Mouse (Mus musculus): ENCODE data around the gene Tecpr2. TPM values are rescaled to one million over a fixed set of nuclear protein-coding genes. Genes with fewer than 3 reads are reported as not detected.
A peak's percentile ranks its signal among the peaks of the same experiment; 100 is the strongest.

Tecpr2 gene
- polyA plus RNA-seq, 1 experiment from 2014 or later, result 7.2 TPM

DNA sequence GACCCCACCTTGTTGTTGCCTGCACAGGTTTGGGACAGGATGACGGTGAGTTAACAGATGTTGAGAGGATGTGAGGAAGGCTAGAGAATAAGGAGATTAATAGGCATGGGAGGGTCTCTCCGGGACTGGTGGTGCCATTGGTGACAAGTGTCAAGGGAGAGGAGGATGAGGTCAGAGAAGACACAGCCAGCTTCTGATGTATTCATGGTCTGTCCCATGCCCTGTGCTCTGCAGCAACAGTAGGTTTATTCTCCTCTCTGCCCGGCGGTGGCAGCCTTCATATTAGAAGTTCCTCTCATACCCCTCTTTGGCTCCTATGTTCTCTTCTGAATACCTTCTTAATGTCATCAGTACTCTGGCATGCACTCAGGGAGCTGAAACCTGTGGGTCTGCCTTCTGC is 31.2 kb downstream of the Tecpr2 start:
- WGBS, result 91% methylated on average over 4 of the region's 4 CpGs
- H3K4me2 ChIP-seq (ENCODE audit: low read depth, low read length), result no peak overlapping the region
- no peaks in the 10 kb centered on the region for H3K9me3 ChIP-seq (ENCODE audit: control insufficient read depth, low read length)
- no peak overlapping the region for H3K27ac ChIP-seq (ENCODE audit: low read depth, low read length)
- no peak for ATAC-seq (ENCODE audit: low read depth)
- H3K9ac ChIP-seq (replicated peaks; ENCODE audit: low read depth, low read length), result no peak overlapping the region
- H3K4me1 ChIP-seq (ENCODE audit: control insufficient read depth, insufficient read depth, low read length), result no peaks in the 10 kb centered on the region
- no peak overlapping the region for H3K4me3 ChIP-seq (ENCODE audit: low read depth, low read length)
- H3K27me3 ChIP-seq (ENCODE audit: control insufficient read depth, insufficient read depth, low read length), result no peaks in the 10 kb centered on the region
- H3K36me3 ChIP-seq (ENCODE audit: control insufficient read depth, insufficient read depth, low read length), result peaks cover 17% of the 10 kb centered on the region

DNA sequence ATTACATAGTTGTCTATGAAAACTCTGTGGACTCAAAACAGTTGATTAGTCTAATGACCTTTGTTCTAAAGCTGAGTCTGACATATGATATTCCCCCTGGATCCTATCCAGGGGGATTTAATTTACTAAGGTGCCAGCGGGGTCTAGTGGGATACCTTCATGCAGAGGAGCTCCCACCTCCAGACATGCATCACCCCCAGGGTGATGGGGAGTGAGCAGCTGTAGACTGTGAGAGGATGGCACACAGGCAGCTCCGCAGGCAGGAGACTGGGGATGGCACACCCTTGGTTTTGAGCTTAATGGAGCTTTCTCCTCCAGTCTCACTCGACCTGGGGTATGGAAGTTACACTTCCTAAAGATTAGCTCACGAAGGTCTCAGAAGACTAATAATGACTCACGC is 32.5 kb downstream of the Tecpr2 start:
- H3K4me1 ChIP-seq (ENCODE audit: control insufficient read depth, insufficient read depth, low read length), result no peaks in the 10 kb centered on the region

DNA sequence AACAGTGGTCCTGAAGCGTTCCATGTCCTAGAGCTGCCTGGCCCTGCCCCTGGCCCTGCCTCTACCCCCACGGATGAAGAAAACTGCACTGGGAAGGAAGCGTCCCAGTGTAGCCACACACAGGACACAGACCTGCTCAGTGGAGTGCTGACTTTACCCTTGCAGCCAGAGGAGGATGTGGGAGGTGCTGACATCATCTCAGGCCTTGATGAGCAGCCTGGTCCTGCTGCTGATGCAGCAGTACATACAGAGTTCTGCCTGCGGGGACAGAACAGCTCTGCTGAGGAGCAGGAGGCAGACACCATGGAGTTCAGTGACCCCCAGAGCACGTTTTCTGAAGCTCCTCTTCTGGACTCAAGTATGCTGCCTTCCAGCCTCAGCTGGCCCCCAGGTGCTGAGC is 43.8 kb downstream of the Tecpr2 start:
- no peak for ATAC-seq (ENCODE audit: low read depth)
- H3K36me3 ChIP-seq (ENCODE audit: control insufficient read depth, insufficient read depth, low read length), result peaks cover 18% of the 10 kb centered on the region

More for the DNA sequence above, 32.5 kb downstream of the Tecpr2 start:
- Histone ChIP-seq H3K27ac (ENCODE audit: low read depth, low read length) (no peak overlapping the region), H3K27me3 (ENCODE audit: control insufficient read depth, insufficient read depth, low read length) (no peaks in the 10 kb centered on the region), H3K4me3 (ENCODE audit: low read depth, low read length) (no peak overlapping the region), H3K9me3 (ENCODE audit: control insufficient read depth, low read length) (no peaks in the 10 kb centered on the region), H3K9ac (replicated peaks; ENCODE audit: low read depth, low read length) (no peak overlapping the region), H3K36me3 (ENCODE audit: control insufficient read depth, insufficient read depth, low read length) (peaks cover 12% of the 10 kb centered on the region; the same call in 1 of the 2 replicates), H3K4me2 (ENCODE audit: low read depth, low read length) (no peak overlapping the region)
- 89% methylated on average over 5 of the region's 5 CpGs for WGBS
- ATAC-seq (ENCODE audit: low read depth), result no peak

DNA sequence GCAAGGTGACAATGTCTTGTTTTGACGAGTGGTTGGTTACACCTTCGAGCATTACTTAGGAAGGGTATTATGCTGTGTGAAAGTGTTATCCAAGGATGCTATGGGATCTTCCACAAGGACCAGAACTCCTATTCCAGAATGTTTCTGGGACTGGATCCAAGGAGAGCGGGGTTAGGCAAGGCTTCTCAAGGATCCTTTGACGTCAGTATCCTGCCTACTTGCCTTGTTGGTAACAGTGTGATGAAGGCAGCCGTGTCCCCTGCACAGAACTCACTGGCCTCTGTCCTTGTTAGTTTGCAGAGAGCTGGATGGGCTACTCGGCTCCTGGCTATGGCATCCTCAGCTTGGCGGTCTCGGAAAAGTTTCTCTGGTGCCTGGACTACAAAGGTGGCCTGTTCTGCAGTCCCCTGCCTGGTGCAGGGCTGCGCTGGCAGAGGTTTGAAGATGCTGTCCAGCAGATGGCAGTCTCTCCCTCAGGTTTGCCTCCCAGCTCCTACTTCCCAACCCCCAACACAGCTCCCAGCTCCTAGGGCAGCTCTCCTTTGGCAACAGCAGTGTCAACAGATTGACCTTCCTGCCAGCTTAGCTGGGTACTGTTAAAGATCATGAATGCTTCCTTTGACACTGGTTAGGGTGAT is 47.0 kb downstream of the Tecpr2 start:
- Histone ChIP-seq H3K9ac (replicated peaks; ENCODE audit: low read depth, low read length) (no peak overlapping the region), H3K9me3 (ENCODE audit: control insufficient read depth, low read length) (no peaks in the 10 kb centered on the region), H3K36me3 (ENCODE audit: control insufficient read depth, insufficient read depth, low read length) (peaks cover 18% of the 10 kb centered on the region), H3K4me2 (ENCODE audit: low read depth, low read length) (no peak overlapping the region), H3K27ac (ENCODE audit: low read depth, low read length) (no peak overlapping the region), H3K27me3 (ENCODE audit: control insufficient read depth, insufficient read depth, low read length) (no peaks in the 10 kb centered on the region), H3K4me1 (ENCODE audit: control insufficient read depth, insufficient read depth, low read length) (no peaks in the 10 kb centered on the region; the same call in 1 of the 2 replicates), H3K4me3 (ENCODE audit: low read depth, low read length) (no peak overlapping the region)
- 63% methylated on average over 9 of the region's 9 CpGs for WGBS
- ATAC-seq (ENCODE audit: low read depth), result peak; percentile 79

More for the DNA sequence above, 43.8 kb downstream of the Tecpr2 start:
- H3K27ac ChIP-seq (ENCODE audit: low read depth, low read length), result no peak overlapping the region
- H3K4me3 ChIP-seq (ENCODE audit: low read depth, low read length), result no peak overlapping the region
- no peak overlapping the region for H3K4me2 ChIP-seq (ENCODE audit: low read depth, low read length)
- no peaks in the 10 kb centered on the region for H3K27me3 ChIP-seq (ENCODE audit: control insufficient read depth, insufficient read depth, low read length)
- 84% methylated on average over 5 of the region's 5 CpGs for WGBS
- no peaks in the 10 kb centered on the region for H3K9me3 ChIP-seq (ENCODE audit: control insufficient read depth, low read length)
- no peak overlapping the region for H3K9ac ChIP-seq (replicated peaks; ENCODE audit: low read depth, low read length)
- no peaks in the 10 kb centered on the region; the same call in 1 of the 2 replicates for H3K4me1 ChIP-seq (ENCODE audit: control insufficient read depth, insufficient read depth, low read length)

DNA sequence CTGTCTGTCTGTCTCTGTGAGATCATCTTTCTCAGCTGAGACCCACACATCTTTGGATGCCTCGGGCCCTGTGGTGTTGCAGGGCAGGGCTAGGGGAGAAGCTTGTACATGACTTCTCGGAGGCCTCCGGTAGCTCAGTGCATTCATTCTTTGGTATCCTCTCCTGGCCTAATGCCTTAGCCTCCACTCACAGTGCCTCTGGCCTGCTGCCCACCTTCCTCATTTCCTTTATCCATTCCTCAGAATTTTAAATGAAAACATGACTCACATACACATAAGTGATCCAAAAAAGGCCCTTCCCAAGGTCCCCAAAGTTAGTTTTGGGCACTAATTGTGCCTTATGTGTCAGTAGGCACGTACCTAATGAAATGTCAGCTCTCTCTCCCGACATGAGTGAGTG is 48.4 kb downstream of the Tecpr2 start:
- Histone ChIP-seq H3K9me3 (ENCODE audit: control insufficient read depth, low read length) (no peaks in the 10 kb centered on the region), H3K27me3 (ENCODE audit: control insufficient read depth, insufficient read depth, low read length) (no peaks in the 10 kb centered on the region), H3K4me3 (ENCODE audit: low read depth, low read length) (no peak overlapping the region), H3K4me1 (ENCODE audit: control insufficient read depth, insufficient read depth, low read length) (no peaks in the 10 kb centered on the region; the same call in 1 of the 2 replicates), H3K36me3 (ENCODE audit: control insufficient read depth, insufficient read depth, low read length) (peaks cover 17% of the 10 kb centered on the region), H3K9ac (replicated peaks; ENCODE audit: low read depth, low read length) (no peak overlapping the region), H3K27ac (ENCODE audit: low read depth, low read length) (no peak overlapping the region), H3K4me2 (ENCODE audit: low read depth, low read length) (no peak overlapping the region)
- ATAC-seq (ENCODE audit: low read depth), result no peak
- WGBS, result 92% methylated on average over 5 of the region's 5 CpGs

DNA sequence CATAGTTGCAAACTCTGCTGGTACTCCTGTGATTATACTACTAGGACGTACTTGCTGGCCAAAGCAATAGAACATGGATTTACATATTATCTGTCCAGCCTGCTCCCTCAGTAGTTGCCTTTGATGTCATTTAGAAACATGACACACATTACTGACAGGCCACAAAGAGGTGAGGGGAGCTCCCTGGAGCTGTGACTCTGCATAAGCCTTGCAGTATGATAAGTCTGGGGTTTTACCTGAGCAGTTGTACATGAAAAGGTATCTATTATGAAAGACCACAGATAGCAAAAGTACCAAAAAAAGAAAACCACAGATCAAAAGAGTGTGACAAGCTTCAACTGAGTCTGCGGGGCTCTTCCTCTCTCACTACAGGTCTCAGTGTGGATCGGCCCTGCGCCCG is 50.3 kb downstream of the Tecpr2 start:
- no peak overlapping the region for H3K4me2 ChIP-seq (ENCODE audit: low read depth, low read length)
- WGBS, result over 99% methylated on average over 5 of the region's 5 CpGs
- H3K36me3 ChIP-seq (ENCODE audit: control insufficient read depth, insufficient read depth, low read length), result peaks cover 12% of the 10 kb centered on the region; the same call in 1 of the 2 replicates
- H3K9me3 ChIP-seq (ENCODE audit: control insufficient read depth, low read length), result no peaks in the 10 kb centered on the region
- no peak overlapping the region for H3K9ac ChIP-seq (replicated peaks; ENCODE audit: low read depth, low read length)
- H3K4me1 ChIP-seq (ENCODE audit: control insufficient read depth, insufficient read depth, low read length), result no peaks in the 10 kb centered on the region; the same call in 1 of the 2 replicates
- H3K27ac ChIP-seq (ENCODE audit: low read depth, low read length), result no peak overlapping the region
- H3K27me3 ChIP-seq (ENCODE audit: control insufficient read depth, insufficient read depth, low read length), result no peaks in the 10 kb centered on the region
- no peak for ATAC-seq (ENCODE audit: low read depth)
- no peak overlapping the region for H3K4me3 ChIP-seq (ENCODE audit: low read depth, low read length)

DNA sequence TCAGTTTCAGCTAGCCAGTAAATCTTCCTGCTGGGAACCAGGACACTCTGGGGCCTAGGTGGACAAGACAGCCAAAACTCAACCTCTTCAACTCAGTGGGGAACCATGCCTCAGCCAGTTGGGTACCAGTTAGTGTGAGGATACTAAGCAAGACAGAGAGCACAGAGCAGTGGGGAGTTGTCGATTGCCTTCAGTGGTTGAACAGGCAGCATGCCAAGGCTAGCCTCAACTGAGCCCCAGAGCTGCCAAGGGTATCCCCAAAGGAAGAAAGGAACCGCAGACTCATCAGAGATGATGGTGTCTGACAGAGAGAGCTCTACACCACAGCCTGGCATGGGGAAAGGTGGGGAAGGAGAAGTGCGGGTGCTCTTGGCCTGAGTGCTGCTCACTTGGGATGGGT is 51.8 kb downstream of the Tecpr2 start:
- no peaks in the 10 kb centered on the region for H3K9me3 ChIP-seq (ENCODE audit: control insufficient read depth, low read length)
- H3K27ac ChIP-seq (ENCODE audit: low read depth, low read length), result no peak overlapping the region
- H3K4me3 ChIP-seq (ENCODE audit: low read depth, low read length), result no peak overlapping the region
- H3K4me2 ChIP-seq (ENCODE audit: low read depth, low read length), result no peak overlapping the region
- no peak for ATAC-seq (ENCODE audit: low read depth)
- H3K36me3 ChIP-seq (ENCODE audit: control insufficient read depth, insufficient read depth, low read length), result peaks cover 19% of the 10 kb centered on the region
- H3K27me3 ChIP-seq (ENCODE audit: control insufficient read depth, insufficient read depth, low read length), result no peaks in the 10 kb centered on the region
- 84% methylated on average over 3 of the region's 3 CpGs for WGBS
- no peak overlapping the region for H3K9ac ChIP-seq (replicated peaks; ENCODE audit: low read depth, low read length)
- H3K4me1 ChIP-seq (ENCODE audit: control insufficient read depth, insufficient read depth, low read length), result no peaks in the 10 kb centered on the region; the same call in 1 of the 2 replicates

DNA sequence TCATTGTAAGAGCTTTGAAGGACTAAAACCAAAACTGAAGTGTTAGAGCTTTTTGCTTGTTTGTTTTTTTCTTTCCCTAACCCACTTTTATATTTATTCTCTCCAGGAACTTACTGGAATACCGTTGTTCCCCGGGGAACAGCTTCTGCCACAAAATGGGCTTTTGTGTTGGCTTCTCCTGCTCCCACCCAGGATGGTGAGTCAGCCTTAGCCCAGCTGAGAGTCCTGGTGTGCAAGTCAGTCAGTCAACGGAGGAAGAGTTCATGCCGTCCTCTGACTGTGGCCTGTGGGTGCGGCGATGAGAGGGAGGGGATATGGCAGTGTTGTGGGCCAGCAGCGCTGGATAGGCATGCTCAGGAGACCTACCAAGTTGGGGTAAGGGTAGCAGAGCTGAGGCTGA is 57.2 kb downstream of the Tecpr2 start:
- no peak for ATAC-seq (ENCODE audit: low read depth)
- Histone ChIP-seq H3K27ac (ENCODE audit: low read depth, low read length) (no peak overlapping the region), H3K4me2 (ENCODE audit: low read depth, low read length) (no peak overlapping the region), H3K27me3 (ENCODE audit: control insufficient read depth, insufficient read depth, low read length) (no peaks in the 10 kb centered on the region), H3K36me3 (ENCODE audit: control insufficient read depth, insufficient read depth, low read length) (peaks cover 30% of the 10 kb centered on the region), H3K9me3 (ENCODE audit: control insufficient read depth, low read length) (no peaks in the 10 kb centered on the region), H3K4me1 (ENCODE audit: control insufficient read depth, insufficient read depth, low read length) (no peaks in the 10 kb centered on the region), H3K4me3 (ENCODE audit: low read depth, low read length) (no peak overlapping the region), H3K9ac (replicated peaks; ENCODE audit: low read depth, low read length) (no peak overlapping the region)
- 88% methylated on average over 7 of the region's 7 CpGs for WGBS

DNA sequence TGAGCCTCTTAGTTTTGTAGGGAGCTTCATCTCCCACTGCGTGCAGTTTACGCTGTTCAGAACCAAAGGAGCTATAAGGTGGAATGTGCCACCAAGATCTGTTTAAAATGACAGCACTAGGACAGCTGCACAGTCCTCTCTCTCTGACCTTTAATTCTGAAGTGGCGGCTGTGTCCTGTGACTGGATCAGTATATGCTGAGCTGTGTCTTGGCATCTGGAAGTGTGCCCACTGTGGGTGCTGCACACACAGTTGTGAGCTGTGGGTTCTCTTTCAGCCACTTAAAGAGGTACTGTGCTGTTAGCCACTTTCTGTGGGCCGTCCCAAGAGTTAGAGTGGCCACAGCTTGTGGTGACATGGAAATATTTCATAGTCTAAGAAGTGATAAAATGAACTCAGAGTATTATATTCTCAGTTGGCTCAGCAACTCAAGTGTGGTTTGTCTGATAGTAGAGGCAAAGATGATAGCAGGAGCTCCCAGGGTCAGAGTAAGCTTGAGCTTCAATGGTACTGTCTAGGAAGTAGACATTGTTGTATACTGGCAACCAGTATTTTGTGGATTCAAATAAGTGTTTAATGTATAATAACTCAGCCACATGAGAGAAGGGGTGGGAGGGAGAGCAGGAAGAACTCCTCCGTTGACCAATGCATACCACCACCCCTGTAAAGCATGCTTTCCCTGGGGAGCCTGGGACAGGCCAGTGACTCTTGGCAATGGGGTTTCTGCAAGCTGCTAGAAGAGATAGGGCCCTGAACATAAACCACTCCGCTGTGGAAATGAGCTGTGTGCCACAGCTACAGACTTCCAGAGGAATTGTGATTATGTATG is 59.2 kb downstream of the Tecpr2 start:
- Histone ChIP-seq H3K27me3 (ENCODE audit: control insufficient read depth, insufficient read depth, low read length) (no peaks in the 10 kb centered on the region), H3K4me3 (ENCODE audit: low read depth, low read length) (no peak overlapping the region), H3K9ac (replicated peaks; ENCODE audit: low read depth, low read length) (no peak overlapping the region), H3K9me3 (ENCODE audit: control insufficient read depth, low read length) (no peaks in the 10 kb centered on the region), H3K36me3 (ENCODE audit: control insufficient read depth, insufficient read depth, low read length) (peaks cover 25% of the 10 kb centered on the region), H3K4me2 (ENCODE audit: low read depth, low read length) (no peak overlapping the region), H3K27ac (ENCODE audit: low read depth, low read length) (no peak overlapping the region), H3K4me1 (ENCODE audit: control insufficient read depth, insufficient read depth, low read length) (no peaks in the 10 kb centered on the region)
- WGBS, result 92% methylated on average over 6 of the region's 6 CpGs
- no peak for ATAC-seq (ENCODE audit: low read depth)

All from neural tube, embryonic 14.5 days (tissue).